Mouse (Mus musculus) intestine, embryonic 16.5 days (tissue): ENCODE measurements around the gene Ralgps1. TPM values are rescaled to one million over a fixed set of nuclear protein-coding genes. Genes with fewer than 3 reads are reported as not detected.
"Not testable (repeated sequence)": the region's sequence is repeated elsewhere in the genome, so short reads cannot be mapped to it uniquely, and the experiment has no call there.

ENCODE experiments used
- ATAC-seq: fragments of 200-750 bp; cut with Nextera tagmentation; 2 replicates; pipeline ENCODE4 v1.8.0; 2017; ENCODE audit warnings: moderate TSS enrichment, moderate library complexity
- H3K27ac ChIP-seq: fragments of 300-500 bp; sonication (generic); 2 replicates; pipeline ENCODE4 v1.5.1; 2014; ENCODE audit warnings: mild to moderate bottlenecking, low read length
- H3K27me3 ChIP-seq: fragments of 300-500 bp; sonication (generic); replicated peaks from 2 replicates; pipeline ENCODE4 v1.6.1; 2014; ENCODE audit warnings: low read length, control low read depth, mixed read lengths; ENCODE audit not compliant: control insufficient read depth, insufficient read depth
- H3K36me3 ChIP-seq: fragments of 300-500 bp; sonication (generic); 2 replicates; pipeline ENCODE4 v1.6.1; 2014; ENCODE audit warnings: low read length, control low read depth; ENCODE audit not compliant: control insufficient read depth, insufficient read depth
- H3K4me1 ChIP-seq: fragments of 300-500 bp; sonication (generic); 2 replicates; pipeline ENCODE4 v1.6.1; 2014; ENCODE audit warnings: low read length, control low read depth, mixed read lengths; ENCODE audit not compliant: control insufficient read depth, insufficient read depth
- H3K4me2 ChIP-seq: fragments of 300-500 bp; sonication (generic); 2 replicates; pipeline ENCODE4 v1.6.1; 2014; ENCODE audit warnings: low read depth, low read length, control low read depth
- H3K4me3 ChIP-seq: fragments of 300-500 bp; sonication (generic); 2 replicates; pipeline ENCODE4 v1.5.1; 2014; ENCODE audit warnings: mild to moderate bottlenecking, low read length
- H3K9ac ChIP-seq: fragments of 300-500 bp; sonication (generic); 2 replicates; pipeline ENCODE4 v1.6.1; 2014; ENCODE audit warnings: low read depth, low read length
- H3K9me3 ChIP-seq: fragments of 300-500 bp; sonication (generic); 2 replicates; pipeline ENCODE4 v1.6.1; 2016; ENCODE audit warnings: low read length, control low read depth; ENCODE audit not compliant: control insufficient read depth
- WGBS: fragments of 180-500 bp; shearing (Covaris S2); extraction: QIAGEN DNeasy Blood & Tissue Kit; methylation state at CpG from one replicate; pipeline ENCODE4 v1.1.7; 2014; 5-methylcytosine and 5-hydroxymethylcytosine counted together
- polyA plus RNA-seq: library from polyadenylated mRNA; unstranded; fragments of >200 nt; fragmentation: Nextera tagmentation; extraction: Ambion mirVana; gene quantifications from 2 replicates; pipeline ENCODE4 v1.2.1, GENCODE M21; 2015

Gene Ralgps1
- polyA plus RNA-seq, 1 experiment from 2014 or later, result 6.3 TPM

- not testable (repeated sequence) for H3K9me3 ChIP-seq, ATAC-seq, H3K4me2 ChIP-seq, H3K9ac ChIP-seq, H3K4me3 ChIP-seq, H3K36me3 ChIP-seq, H3K27me3 ChIP-seq, H3K27ac ChIP-seq
- WGBS, result 85% methylated on average over 11 of the region's 11 CpGs
- peaks cover 19% of the 10 kb centered on the region for H3K4me1 ChIP-seq
These were observed 160.0 kb downstream of the Ralgps1 start for GRCm38 (mm10) chr2:33211263-33211662.

GRCm38 (mm10) chr2:33210841-33211240 lies 160.4 kb downstream of the Ralgps1 start:
- Histone ChIP-seq H3K36me3 (no peaks in the 10 kb centered on the region), H3K27me3 (no peaks in the 10 kb centered on the region), H3K27ac (no peak overlapping the region), H3K4me1 (peaks cover 20% of the 10 kb centered on the region), H3K9me3 (no peaks in the 10 kb centered on the region), H3K9ac (no peak overlapping the region), H3K4me2 (no peak overlapping the region), H3K4me3 (no peak overlapping the region)
- no peak for ATAC-seq
- WGBS, result 77% methylated on average over 2 of the region's 2 CpGs

GRCm38 (mm10) chr2:33208134-33208533 lies 163.2 kb downstream of the Ralgps1 start:
- Histone ChIP-seq H3K27ac (no peak overlapping the region), H3K9me3 (no peaks in the 10 kb centered on the region), H3K4me3 (no peak overlapping the region), H3K4me2 (no peak overlapping the region), H3K4me1 (peaks cover 22% of the 10 kb centered on the region), H3K36me3 (no peaks in the 10 kb centered on the region), H3K27me3 (no peaks in the 10 kb centered on the region), H3K9ac (no peak overlapping the region)
- ATAC-seq, result no peak
- 81% methylated on average over 5 of the region's 5 CpGs for WGBS

GRCm38 (mm10) chr2:33207069-33207468 lies 164.2 kb downstream of the Ralgps1 start:
- WGBS, result 23% methylated on average over 4 of the region's 4 CpGs
- Histone ChIP-seq H3K27me3 (no peaks in the 10 kb centered on the region), H3K9me3 (no peaks in the 10 kb centered on the region), H3K4me1 (peaks cover 23% of the 10 kb centered on the region), H3K4me2 (no peak overlapping the region), H3K4me3 (no peak overlapping the region), H3K9ac (no peak overlapping the region), H3K36me3 (no peaks in the 10 kb centered on the region), H3K27ac (peak overlapping the region; percentile 16; the same call in 1 of the 2 replicates)
- ATAC-seq, result peak; percentile 13; the same call in 1 of the 2 replicates

- Histone ChIP-seq H3K27ac (peak overlapping the region; percentile 40; the same call in 1 of the 2 replicates), H3K9me3 (no peaks in the 10 kb centered on the region), H3K4me1 (peaks cover 23% of the 10 kb centered on the region), H3K9ac (0 out of 2 replicates have a peak overlapping the region, but pooled peaks have one; percentile 13), H3K4me2 (no peak overlapping the region), H3K27me3 (no peaks in the 10 kb centered on the region), H3K4me3 (no peak overlapping the region), H3K36me3 (no peaks in the 10 kb centered on the region)
- ATAC-seq, result peak; percentile 61
- WGBS, result 35% methylated on average over 14 of the region's 14 CpGs
These were observed 165.3 kb downstream of the Ralgps1 start for GRCm38 (mm10) chr2:33205939-33206525.

GRCm38 (mm10) chr2:33204980-33205379 lies 166.3 kb downstream of the Ralgps1 start:
- Histone ChIP-seq H3K27me3 (no peaks in the 10 kb centered on the region), H3K27ac (no peak overlapping the region; the same call in 1 of the 2 replicates), H3K4me1 (peaks cover 27% of the 10 kb centered on the region), H3K36me3 (no peaks in the 10 kb centered on the region), H3K4me2 (no peak overlapping the region), H3K4me3 (no peak overlapping the region), H3K9ac (no peak overlapping the region), H3K9me3 (no peaks in the 10 kb centered on the region)
- no peak for ATAC-seq
- WGBS, result 79% methylated on average over 5 of the region's 5 CpGs

- H3K4me1 ChIP-seq, result peaks cover 27% of the 10 kb centered on the region
- H3K4me3 ChIP-seq, result no peak overlapping the region
- H3K9me3 ChIP-seq, result no peaks in the 10 kb centered on the region
- no peak overlapping the region for H3K4me2 ChIP-seq
- no peak overlapping the region for H3K9ac ChIP-seq
- H3K27ac ChIP-seq, result no peak overlapping the region
- H3K36me3 ChIP-seq, result no peaks in the 10 kb centered on the region
- H3K27me3 ChIP-seq, result no peaks in the 10 kb centered on the region
- 39% methylated on average over 6 of the region's 6 CpGs for WGBS
- no peak for ATAC-seq
These were observed 168.0 kb downstream of the Ralgps1 start for GRCm38 (mm10) chr2:33203284-33203683.

GRCm38 (mm10) chr2:33200368-33201068 lies 170.8 kb downstream of the Ralgps1 start:
- Histone ChIP-seq H3K4me3 (no peak overlapping the region), H3K9ac (no peak overlapping the region), H3K9me3 (no peaks in the 10 kb centered on the region), H3K27me3 (no peaks in the 10 kb centered on the region), H3K4me2 (no peak overlapping the region), H3K27ac (no peak overlapping the region), H3K4me1 (peaks cover 13% of the 10 kb centered on the region), H3K36me3 (no peaks in the 10 kb centered on the region)
- no peak; the same call in 1 of the 2 replicates for ATAC-seq
- WGBS, result 68% methylated on average over 14 of the region's 14 CpGs

GRCm38 (mm10) chr2:33189976-33190375 lies 181.3 kb downstream of the Ralgps1 start:
- Histone ChIP-seq H3K4me1 (peaks cover 5% of the 10 kb centered on the region; the same call in 1 of the 2 replicates), H3K27ac (no peak overlapping the region), H3K9me3 (no peaks in the 10 kb centered on the region), H3K4me3 (no peak overlapping the region), H3K36me3 (no peaks in the 10 kb centered on the region), H3K4me2 (no peak overlapping the region), H3K9ac (no peak overlapping the region), H3K27me3 (no peaks in the 10 kb centered on the region)
- no peak for ATAC-seq
- WGBS, result 85% methylated on average over 3 of the region's 3 CpGs
